Mouse (Mus musculus) neural tube, embryonic 12.5 days (tissue): ENCODE results near the gene Casz1. TPM values are rescaled to one million over a fixed set of nuclear protein-coding genes. Genes with fewer than 3 reads are reported as not detected.

Experiments used
- ATAC-seq: fragments of 200-750 bp; cut with Nextera tagmentation; 2 replicates; pipeline ENCODE4 v1.8.0; 2017; ENCODE audit warnings: low read depth, mild to moderate bottlenecking, moderate TSS enrichment, moderate library complexity; ENCODE audit not compliant: low FRiP score
- H3K27ac ChIP-seq: fragments of 300-500 bp; sonication (generic); 2 replicates; pipeline ENCODE4 v1.5.1; 2016
- H3K27me3 ChIP-seq: fragments of 300-500 bp; sonication (generic); replicated peaks from 2 replicates; pipeline ENCODE4 v1.6.1; 2016; ENCODE audit warnings: mild to moderate bottlenecking
- H3K36me3 ChIP-seq: fragments of 300-500 bp; sonication (generic); 2 replicates; pipeline ENCODE4 v1.6.1; 2016; ENCODE audit warnings: mild to moderate bottlenecking
- H3K4me1 ChIP-seq: fragments of 300-500 bp; sonication (generic); 2 replicates; pipeline ENCODE4 v1.6.1; 2016
- H3K4me2 ChIP-seq: fragments of 300-500 bp; sonication (generic); replicated peaks from 2 replicates; pipeline ENCODE4 v1.6.1; 2016; ENCODE audit warnings: mild to moderate bottlenecking
- H3K4me3 ChIP-seq: fragments of 300-500 bp; sonication (generic); 2 replicates; pipeline ENCODE4 v1.5.1; 2016
- H3K9ac ChIP-seq: fragments of 300-500 bp; sonication (generic); 2 replicates; pipeline ENCODE4 v1.6.1; 2016; ENCODE audit warnings: mild to moderate bottlenecking
- H3K9me3 ChIP-seq: fragments of 300-500 bp; sonication (generic); 2 replicates; pipeline ENCODE4 v1.6.1; 2016; ENCODE audit warnings: mild to moderate bottlenecking
- WGBS: fragments of 180-500 bp; shearing (Covaris S2); methylation state at CpG from one replicate; pipeline ENCODE4 v1.1.7; 2016; 5-methylcytosine and 5-hydroxymethylcytosine counted together
- polyA plus RNA-seq: library from polyadenylated mRNA; unstranded; fragments of >200 nt; fragmentation: Nextera tagmentation; extraction: Ambion mirVana; gene quantifications from 2 replicates; pipeline ENCODE4 v1.2.1, GENCODE M21; 2016

The Casz1 gene
- polyA plus RNA-seq, 1 experiment from 2014 or later: 14.2 TPM

- 18% methylated on average over 2 of the region's 2 CpGs for WGBS
- Histone ChIP-seq H3K36me3 (no peaks in the 10 kb centered on the region), H3K4me2 (no peak overlapping the region), H3K9ac (no peak overlapping the region), H3K27ac (no peak overlapping the region), H3K27me3 (peaks cover 66% of the 10 kb centered on the region), H3K4me3 (no peak overlapping the region), H3K4me1 (peaks cover 43% of the 10 kb centered on the region), H3K9me3 (no peaks in the 10 kb centered on the region)
- no peak for ATAC-seq
These were observed 49.9 kb downstream of the Casz1 start for GRCm38 (mm10) chr4:148854093-148854492.

DNA sequence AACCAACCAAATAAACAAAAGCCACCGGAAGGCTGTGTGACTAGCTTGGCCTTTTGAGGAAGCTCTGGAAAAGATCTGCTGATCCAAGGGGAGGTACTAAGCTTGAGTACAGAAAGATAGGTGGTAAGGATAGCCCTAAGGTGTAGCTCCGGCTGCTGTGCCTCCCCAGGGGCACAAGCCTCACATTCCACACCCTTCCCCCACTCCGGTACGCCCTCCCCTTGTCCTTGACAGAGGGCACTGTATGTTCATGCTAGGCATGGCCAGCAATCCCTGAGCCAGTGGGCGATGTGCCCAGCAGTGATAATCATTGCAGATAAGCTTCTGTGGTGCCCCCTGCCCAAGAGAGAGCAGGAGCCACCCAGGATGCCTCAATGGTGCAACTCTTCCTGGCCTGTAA lies 51.3 kb downstream of the Casz1 start:
- Histone ChIP-seq H3K4me2 (no peak overlapping the region), H3K9me3 (no peaks in the 10 kb centered on the region), H3K9ac (no peak overlapping the region), H3K27ac (no peak overlapping the region), H3K36me3 (no peaks in the 10 kb centered on the region), H3K27me3 (peaks cover 66% of the 10 kb centered on the region), H3K4me1 (peaks cover 58% of the 10 kb centered on the region), H3K4me3 (no peak overlapping the region)
- ATAC-seq: no peak
- 77% methylated on average over 5 of the region's 5 CpGs for WGBS

- 76% methylated on average over 4 of the region's 4 CpGs for WGBS
- Histone ChIP-seq H3K27ac (no peak overlapping the region), H3K4me2 (no peak overlapping the region), H3K27me3 (peaks cover 67% of the 10 kb centered on the region), H3K9ac (no peak overlapping the region), H3K4me1 (peaks cover 62% of the 10 kb centered on the region), H3K4me3 (no peak overlapping the region), H3K36me3 (no peaks in the 10 kb centered on the region), H3K9me3 (no peaks in the 10 kb centered on the region)
- no peak for ATAC-seq
These were observed 52.0 kb downstream of the Casz1 start for GRCm38 (mm10) chr4:148856216-148856615.

- 62% methylated on average over 13 of the region's 13 CpGs for WGBS
- ATAC-seq: no peak
- no peaks in the 10 kb centered on the region for H3K36me3 ChIP-seq
- H3K4me2 ChIP-seq: no peak overlapping the region; the same call in 1 of the 2 replicates
- no peak overlapping the region for H3K27ac ChIP-seq
- H3K9ac ChIP-seq: no peak overlapping the region
- H3K9me3 ChIP-seq: no peaks in the 10 kb centered on the region
- no peak overlapping the region for H3K4me3 ChIP-seq
- peaks cover 53% of the 10 kb centered on the region for H3K4me1 ChIP-seq
- H3K27me3 ChIP-seq: peaks cover 73% of the 10 kb centered on the region
These were observed 53.3 kb downstream of the Casz1 start for GRCm38 (mm10) chr4:148857398-148858084.

DNA sequence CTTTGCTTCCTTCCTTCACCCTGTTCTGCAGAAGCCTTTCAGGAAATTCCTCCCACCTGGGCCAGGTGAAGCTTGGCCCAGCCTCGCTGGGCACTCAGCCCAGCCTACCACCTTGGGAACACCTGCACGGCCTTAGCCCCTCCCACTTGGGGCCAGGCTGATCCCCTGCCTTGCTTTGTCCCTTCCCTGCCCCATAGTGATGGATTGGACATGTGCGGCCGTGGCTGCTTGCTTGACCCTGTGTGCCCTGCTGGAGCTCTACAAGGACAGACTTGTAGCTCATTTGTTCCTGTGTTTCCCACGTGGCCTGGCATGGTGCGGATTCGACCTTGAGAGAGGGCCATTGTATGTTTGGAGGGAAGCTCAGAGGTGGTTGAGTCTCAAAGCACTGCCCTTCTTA lies 54.0 kb downstream of the Casz1 start:
- Histone ChIP-seq H3K27ac (no peak overlapping the region), H3K4me3 (no peak overlapping the region), H3K4me1 (peaks cover 50% of the 10 kb centered on the region), H3K36me3 (no peaks in the 10 kb centered on the region), H3K27me3 (peaks cover 77% of the 10 kb centered on the region), H3K4me2 (no peak overlapping the region; the same call in 1 of the 2 replicates), H3K9me3 (no peaks in the 10 kb centered on the region), H3K9ac (no peak overlapping the region)
- ATAC-seq: no peak
- 40% methylated on average over 7 of the region's 7 CpGs for WGBS

DNA sequence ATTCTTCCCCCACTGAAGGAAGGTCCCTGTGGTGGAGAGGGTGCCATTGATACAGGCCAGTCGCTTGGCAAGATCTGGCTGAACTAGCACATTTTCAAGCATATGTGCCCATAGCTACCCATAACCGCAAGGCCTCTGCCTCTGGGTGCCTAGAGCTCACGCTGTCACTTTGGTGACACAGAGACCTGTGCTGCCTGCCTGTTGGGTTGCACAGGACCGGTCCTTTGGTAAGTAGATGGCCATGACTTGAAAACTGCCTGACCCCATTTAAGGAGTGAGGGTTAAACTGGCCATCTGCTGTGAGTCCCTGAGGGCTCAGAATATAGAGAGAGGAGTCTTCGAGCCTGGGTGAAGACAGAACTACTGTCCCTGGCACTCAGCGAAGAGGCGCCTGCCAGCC lies 55.2 kb downstream of the Casz1 start:
- Histone ChIP-seq H3K27me3 (peaks cover 76% of the 10 kb centered on the region), H3K4me1 (peaks cover 50% of the 10 kb centered on the region), H3K36me3 (no peaks in the 10 kb centered on the region), H3K9me3 (no peaks in the 10 kb centered on the region), H3K4me3 (no peak overlapping the region), H3K4me2 (peak overlapping the region; percentile 47), H3K27ac (no peak overlapping the region), H3K9ac (0 out of 2 replicates have a peak overlapping the region, but pooled peaks have one; percentile 22)
- WGBS: 40% methylated on average over 7 of the region's 7 CpGs
- ATAC-seq: no peak; the same call in 1 of the 2 replicates

DNA sequence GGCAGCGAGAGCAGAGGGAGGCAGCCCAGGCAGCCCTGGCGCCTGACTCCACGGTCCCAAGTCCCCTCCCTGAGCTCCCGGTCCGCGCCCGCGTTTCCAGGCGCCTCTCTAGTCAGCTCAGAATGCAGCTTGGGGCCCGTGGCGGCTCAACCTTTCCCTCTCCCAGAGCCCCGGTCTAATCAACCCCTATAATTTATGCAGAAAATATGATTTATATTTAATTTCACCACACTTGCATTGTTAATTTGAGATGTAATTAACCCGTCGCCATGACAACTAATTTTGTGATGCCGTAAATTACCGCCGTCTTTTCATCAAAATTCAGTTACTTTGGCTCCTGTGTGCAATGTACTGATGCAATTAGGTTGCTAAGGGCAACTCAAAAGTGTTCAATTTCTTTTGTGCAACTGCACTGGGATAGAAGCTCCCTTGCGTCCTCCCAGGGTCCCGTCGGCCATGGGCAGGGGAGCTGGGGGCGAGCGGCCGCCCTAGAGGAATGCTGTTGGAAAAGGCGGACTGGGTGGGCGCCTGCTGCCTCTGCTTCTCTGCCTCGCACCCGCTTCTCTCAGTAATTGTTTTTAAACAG lies 55.8 kb downstream of the Casz1 start:
- H3K27ac ChIP-seq: no peak overlapping the region
- WGBS: under 1% methylated on average over 27 of the region's 27 CpGs

DNA sequence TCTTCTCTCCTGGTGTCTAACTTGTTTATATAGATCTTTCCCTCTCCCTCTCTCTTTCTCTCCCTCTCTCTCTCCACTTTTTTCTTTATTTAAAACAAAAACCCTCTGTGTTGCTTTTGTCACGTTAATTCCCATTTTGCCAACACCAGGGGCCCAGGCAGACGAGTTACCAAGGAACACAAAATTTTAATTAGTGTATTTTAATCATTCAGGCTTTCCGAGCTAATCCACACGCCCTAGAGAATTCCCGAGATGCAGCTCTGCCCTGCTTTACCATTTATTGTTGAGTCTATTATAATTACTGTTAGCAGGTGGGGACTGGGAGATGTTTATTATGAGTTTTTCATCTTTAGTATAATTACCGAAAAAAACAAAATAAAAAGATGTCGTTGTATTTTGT lies 56.4 kb downstream of the Casz1 start:
- Histone ChIP-seq H3K9ac (peak overlapping the region; percentile 22; the same call in 1 of the 2 replicates), H3K36me3 (no peaks in the 10 kb centered on the region), H3K27ac (no peak overlapping the region), H3K4me3 (no peak overlapping the region), H3K27me3 (peaks cover 76% of the 10 kb centered on the region), H3K9me3 (no peaks in the 10 kb centered on the region), H3K4me1 (peaks cover 49% of the 10 kb centered on the region), H3K4me2 (peak overlapping the region; percentile 47)
- WGBS: 24% methylated on average over 7 of the region's 7 CpGs
- no peak for ATAC-seq

More for the DNA sequence above, 55.8 kb downstream of the Casz1 start:
- peak; percentile 71 for ATAC-seq
- Histone ChIP-seq H3K9me3 (no peaks in the 10 kb centered on the region), H3K4me1 (peaks cover 50% of the 10 kb centered on the region), H3K27me3 (peaks cover 76% of the 10 kb centered on the region), H3K9ac (peak overlapping the region; percentile 22; the same call in 1 of the 2 replicates), H3K4me3 (0 out of 2 replicates have a peak overlapping the region, but pooled peaks have one; percentile 2), H3K36me3 (no peaks in the 10 kb centered on the region), H3K4me2 (peak overlapping the region; percentile 47)

- H3K9me3 ChIP-seq: no peaks in the 10 kb centered on the region
- no peak overlapping the region for H3K9ac ChIP-seq
- H3K27ac ChIP-seq: no peak overlapping the region
- peak overlapping the region; percentile 29; the same call in 1 of the 2 replicates for H3K4me2 ChIP-seq
- 3% methylated on average over 12 of the region's 12 CpGs for WGBS
- ATAC-seq: peak; percentile 88
- no peak overlapping the region for H3K4me3 ChIP-seq
- H3K4me1 ChIP-seq: peaks cover 33% of the 10 kb centered on the region
- no peaks in the 10 kb centered on the region for H3K36me3 ChIP-seq
- peaks cover 74% of the 10 kb centered on the region for H3K27me3 ChIP-seq
These were observed 62.7 kb downstream of the Casz1 start for GRCm38 (mm10) chr4:148866812-148867470.

DNA sequence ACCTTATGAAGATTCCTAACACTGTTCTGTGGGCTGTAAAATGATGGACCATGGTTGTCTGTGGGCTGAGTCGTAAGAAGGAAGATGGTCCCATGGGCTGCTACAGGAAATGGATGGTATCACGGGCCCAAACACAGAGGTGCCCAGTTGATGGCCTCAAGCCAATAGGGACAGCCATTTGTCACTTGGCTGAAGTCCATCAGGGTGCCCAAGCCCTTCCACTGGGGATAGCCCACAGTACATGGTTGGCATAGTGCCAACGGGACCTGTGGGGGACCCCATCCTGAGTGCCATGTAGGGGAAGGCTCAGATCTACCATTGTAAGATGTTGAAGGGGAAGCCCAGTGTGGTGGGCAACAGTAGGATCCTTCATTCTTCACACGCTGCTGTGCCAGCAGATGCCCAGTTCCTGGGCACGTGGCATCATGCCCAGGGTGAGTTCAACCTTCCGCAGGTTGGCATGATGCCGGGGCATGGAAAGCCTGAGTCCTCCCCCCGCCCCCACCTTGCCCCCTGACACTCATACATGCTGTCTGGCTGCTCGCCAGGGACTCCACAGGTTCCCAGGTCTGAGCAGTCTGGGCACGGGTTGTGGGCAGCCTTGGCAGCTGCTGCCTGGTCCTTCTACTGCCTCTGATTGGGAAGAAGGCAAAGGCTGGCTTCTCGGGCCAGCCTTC lies 63.6 kb downstream of the Casz1 start:
- Histone ChIP-seq H3K9ac (no peak overlapping the region), H3K9me3 (no peaks in the 10 kb centered on the region), H3K36me3 (no peaks in the 10 kb centered on the region), H3K4me1 (peaks cover 42% of the 10 kb centered on the region), H3K4me3 (no peak overlapping the region), H3K4me2 (no peak overlapping the region), H3K27me3 (peaks cover 74% of the 10 kb centered on the region), H3K27ac (no peak overlapping the region)
- WGBS: 70% methylated on average over 11 of the region's 11 CpGs
- ATAC-seq: peak; percentile 30

DNA sequence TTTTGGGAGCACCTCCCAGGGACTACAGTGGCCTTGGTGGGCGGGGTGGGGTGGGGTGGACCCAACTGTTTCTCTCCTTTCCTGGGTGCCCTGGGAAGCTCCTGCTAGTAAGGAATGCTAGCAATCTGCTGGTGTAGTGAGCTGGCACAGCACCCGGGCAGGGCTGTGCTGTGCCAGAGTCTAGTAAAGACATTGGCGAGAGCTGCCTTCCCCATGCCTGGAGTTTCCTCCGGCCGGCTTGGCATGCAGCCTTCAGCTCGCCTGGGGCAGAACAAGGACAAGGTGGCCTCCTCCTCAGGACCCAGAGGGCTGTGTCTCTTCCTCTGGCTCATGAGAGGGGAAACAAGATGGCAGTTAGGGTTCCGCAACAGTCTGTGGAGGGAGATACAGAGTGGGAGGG lies 65.3 kb downstream of the Casz1 start:
- Histone ChIP-seq H3K4me1 (peaks cover 44% of the 10 kb centered on the region), H3K9me3 (no peaks in the 10 kb centered on the region), H3K27me3 (peaks cover 79% of the 10 kb centered on the region), H3K27ac (no peak overlapping the region), H3K4me2 (no peak overlapping the region), H3K4me3 (no peak overlapping the region), H3K36me3 (no peaks in the 10 kb centered on the region), H3K9ac (no peak overlapping the region)
- WGBS: 83% methylated on average over 7 of the region's 7 CpGs
- ATAC-seq: no peak

DNA sequence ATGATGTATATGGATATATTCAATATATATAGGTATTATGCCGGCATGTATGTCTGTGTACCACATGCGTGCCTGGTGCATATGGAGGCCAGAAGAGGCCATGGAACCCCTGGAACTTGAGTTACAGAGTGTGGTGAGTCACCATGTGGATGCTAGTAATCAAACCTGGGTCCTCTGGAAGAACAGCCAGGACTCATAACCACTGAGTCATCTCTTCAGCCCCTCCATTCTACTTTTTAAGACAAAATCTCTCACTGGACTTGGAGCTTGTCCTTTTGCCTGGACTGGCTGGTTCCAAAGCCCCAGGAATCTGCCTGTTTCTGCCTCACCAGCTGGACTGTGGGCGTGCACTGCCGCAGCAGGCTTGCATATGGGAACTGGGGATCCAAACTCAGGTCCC lies 66.3 kb downstream of the Casz1 start:
- peaks cover 44% of the 10 kb centered on the region for H3K4me1 ChIP-seq
- no peaks in the 10 kb centered on the region for H3K9me3 ChIP-seq
- 89% methylated on average over 4 of the region's 4 CpGs for WGBS
- ATAC-seq: no peak
- no peaks in the 10 kb centered on the region for H3K36me3 ChIP-seq
- H3K4me2 ChIP-seq: no peak overlapping the region
- H3K4me3 ChIP-seq: no peak overlapping the region
- H3K27me3 ChIP-seq: peaks cover 78% of the 10 kb centered on the region
- H3K27ac ChIP-seq: no peak overlapping the region
- H3K9ac ChIP-seq: no peak overlapping the region
